Mouse (Mus musculus) layer of hippocampus, adult 9-11 months (tissue): ENCODE data around the gene Mindy4.

Experiments used
- DNase-seq: peaks from one replicate; pipeline ENCODE4 v3.0.0; 2022

Gene Mindy4

GRCm38 (mm10) chr6:55344291-55345016 is 141.3 kb downstream of the Mindy4 start:
- DNase-seq, result no peak

GRCm38 (mm10) chr6:55345264-55345663 is 142.1 kb downstream of the Mindy4 start:
- no peak for DNase-seq

- no peak for DNase-seq
Observed at GRCm38 (mm10) chr6:55346491-55346890, 143.3 kb downstream of the Mindy4 start.

GRCm38 (mm10) chr6:55347711-55348571 is 144.8 kb downstream of the Mindy4 start:
- no peak for DNase-seq

GRCm38 (mm10) chr6:55349231-55349630 is 146.0 kb downstream of the Mindy4 start:
- DNase-seq, result no peak

GRCm38 (mm10) chr6:55350383-55350952 is 147.3 kb downstream of the Mindy4 start:
- DNase-seq, result no peak

GRCm38 (mm10) chr6:55351712-55352111 is 148.5 kb downstream of the Mindy4 start:
- no peak for DNase-seq

- no peak for DNase-seq
Observed at GRCm38 (mm10) chr6:55353711-55354445, 150.7 kb downstream of the Mindy4 start.

- DNase-seq, result no peak
Observed at GRCm38 (mm10) chr6:55354456-55355117, 151.4 kb downstream of the Mindy4 start.

- no peak for DNase-seq
Observed at GRCm38 (mm10) chr6:55355575-55355974, 152.4 kb downstream of the Mindy4 start.

- DNase-seq, result no peak
Observed at GRCm38 (mm10) chr6:55356017-55356703, 153.0 kb downstream of the Mindy4 start.

GRCm38 (mm10) chr6:55356976-55357635 is 153.9 kb downstream of the Mindy4 start:
- DNase-seq, result no peak

- DNase-seq, result no peak
Observed at GRCm38 (mm10) chr6:55357636-55358031, 154.5 kb downstream of the Mindy4 start.

- no peak for DNase-seq
Observed at GRCm38 (mm10) chr6:55358731-55359143, 155.6 kb downstream of the Mindy4 start.

- no peak for DNase-seq
Observed at GRCm38 (mm10) chr6:55362663-55363062, 159.5 kb downstream of the Mindy4 start.

- no peak for DNase-seq
Observed at GRCm38 (mm10) chr6:55367126-55367525, 163.9 kb downstream of the Mindy4 start.
